Mouse (Mus musculus) stomach, postnatal 0 days (tissue): ENCODE results near the gene Prdm15. TPM values are rescaled to one million over a fixed set of nuclear protein-coding genes. Genes with fewer than 3 reads are reported as not detected.
A peak's percentile ranks its signal among the peaks of the same experiment; 100 is the strongest.

Source experiments
- ATAC-seq: fragments of 200-750 bp; cut with Nextera tagmentation; 2 replicates; pipeline ENCODE4 v1.8.0; 2017; ENCODE audit not compliant: low FRiP score, low TSS enrichment
- DNase-seq: peaks from one replicate; pipeline ENCODE4 v3.0.0-alpha.2; 2016; ENCODE audit warnings: low spot score
- H3K27ac ChIP-seq: fragments of 300-500 bp; sonication (generic); replicated peaks from 2 replicates; pipeline ENCODE4 v1.5.1; 2014; ENCODE audit warnings: mild to moderate bottlenecking, control low read depth
- H3K27me3 ChIP-seq: fragments of 300-500 bp; sonication (generic); 2 replicates; pipeline ENCODE4 v1.6.1; 2014; ENCODE audit warnings: low read length; ENCODE audit not compliant: control insufficient read depth, insufficient read depth
- H3K36me3 ChIP-seq: fragments of 300-500 bp; sonication (generic); 2 replicates; pipeline ENCODE4 v1.6.1; 2014; ENCODE audit warnings: low read length, mixed read lengths; ENCODE audit not compliant: control insufficient read depth, insufficient read depth
- H3K4me1 ChIP-seq: fragments of 300-500 bp; sonication (generic); replicated peaks from 2 replicates; pipeline ENCODE4 v1.6.1; 2014; ENCODE audit warnings: antibody characterized with exemption; ENCODE audit not compliant: control insufficient read depth, insufficient read depth
- H3K4me2 ChIP-seq: fragments of 300-500 bp; sonication (generic); replicated peaks from 2 replicates; pipeline ENCODE4 v1.6.1; 2014; ENCODE audit warnings: low read depth, mild to moderate bottlenecking, control low read depth, moderate library complexity
- H3K4me3 ChIP-seq: fragments of 300-500 bp; sonication (generic); 2 replicates; pipeline ENCODE4 v1.5.1; 2014; ENCODE audit warnings: low read depth, low read length, control low read depth
- H3K9ac ChIP-seq: fragments of 300-500 bp; sonication (generic); 2 replicates; pipeline ENCODE4 v1.6.1; 2014; ENCODE audit warnings: mild to moderate bottlenecking, low read length, control low read depth, mixed read lengths
- H3K9me3 ChIP-seq: fragments of 300-500 bp; sonication (generic); 2 replicates; pipeline ENCODE4 v1.6.1; 2016; ENCODE audit warnings: low read length; ENCODE audit not compliant: control insufficient read depth
- CTCF ChIP-seq: IDR thresholded peaks from 2 replicates; pipeline ENCODE4 v1.5.1; 2016; ENCODE audit warnings: antibody characterized with exemption, low read depth, mild to moderate bottlenecking, moderate library complexity
- EP300 ChIP-seq: optimal IDR thresholded peaks from 2 replicates; pipeline ENCODE3; 2016; ENCODE audit warnings: antibody characterized with exemption
- WGBS: fragments of 180-500 bp; shearing (Covaris S2); extraction: QIAGEN DNeasy Blood & Tissue Kit; methylation state at CpG from one replicate; pipeline ENCODE4 v1.1.7; 2014; 5-methylcytosine and 5-hydroxymethylcytosine counted together
- microRNA-seq: library from miRNA; unstranded; fragments of <30 nt; microRNA quantifications from one replicate; pipeline ENCODE4, GENCODE M21; 2016
- polyA plus RNA-seq: library from polyadenylated mRNA; unstranded; fragments of >200 nt; fragmentation: Nextera tagmentation; extraction: Ambion mirVana; gene quantifications from 2 replicates; pipeline ENCODE4 v1.2.1, GENCODE M21; 2015

Gene Prdm15
- polyA plus RNA-seq, 1 experiment from 2014 or later, result 2.2 TPM

- Histone ChIP-seq H3K27ac (peak overlapping the region; percentile 80), H3K4me1 (peaks cover 8% of the 10 kb centered on the region; the same call in 1 of the 2 replicates), H3K36me3 (no peaks in the 10 kb centered on the region), H3K4me3 (no peak overlapping the region), H3K9ac (no peak overlapping the region), H3K9me3 (no peaks in the 10 kb centered on the region), H3K27me3 (no peaks in the 10 kb centered on the region), H3K4me2 (no peak overlapping the region)
- ATAC-seq, result peak; percentile 16; the same call in 1 of the 2 replicates
- 50% methylated on average over 3 of the region's 3 CpGs for WGBS
- no peak for DNase-seq
- TF ChIP-seq EP300, result no peak
- no peak for TF ChIP-seq CTCF
Measured at GRCm38 (mm10) chr16:97752316-97752941, 99.2 kb downstream of the Prdm15 start.

- Histone ChIP-seq H3K9me3 (no peaks in the 10 kb centered on the region), H3K27ac (peak overlapping the region; percentile 80), H3K4me2 (peak overlapping the region; percentile 17; the same call in 1 of the 2 replicates), H3K4me3 (no peak overlapping the region), H3K9ac (no peak overlapping the region), H3K27me3 (no peaks in the 10 kb centered on the region), H3K4me1 (peaks cover 8% of the 10 kb centered on the region; the same call in 1 of the 2 replicates), H3K36me3 (no peaks in the 10 kb centered on the region)
- DNase-seq, result peak; percentile 77
- TF ChIP-seq CTCF, result no peak
- TF ChIP-seq EP300, result no peak
- peak; percentile 90 for ATAC-seq
- 15% methylated on average over 8 of the region's 8 CpGs for WGBS
Measured at GRCm38 (mm10) chr16:97751884-97752283, 99.8 kb downstream of the Prdm15 start.

- no peaks in the 10 kb centered on the region for H3K9me3 ChIP-seq
- no peaks in the 10 kb centered on the region for H3K36me3 ChIP-seq
- H3K4me1 ChIP-seq, result peaks cover 8% of the 10 kb centered on the region; the same call in 1 of the 2 replicates
- ATAC-seq (no peak), DNase-seq (no peak)
- H3K27ac ChIP-seq, result no peak overlapping the region
- no peak overlapping the region for H3K4me2 ChIP-seq
- H3K27me3 ChIP-seq, result no peaks in the 10 kb centered on the region
- H3K9ac ChIP-seq, result no peak overlapping the region
- TF ChIP-seq EP300 (no peak), CTCF (no peak)
- WGBS, result 79% methylated on average over 6 of the region's 6 CpGs
- H3K4me3 ChIP-seq, result no peak overlapping the region
Measured at GRCm38 (mm10) chr16:97748421-97748820, 103.2 kb downstream of the Prdm15 start.

Small RNA genes within 50 kb of the gene (microRNA-seq; reads per million reads assigned to microRNA genes)
- gene Mir6964, result not detected

Other genes with a start within 250 kb of the Prdm15 start
- 59.1 and 62.1 TPM in 2 replicates for gene Tmprss2, start 240.7 kb downstream of the Prdm15 start, polyA plus RNA-seq
- 20.4 and 24.1 TPM in 2 replicates for gene Ripk4, start 88.1 kb downstream of the Prdm15 start, polyA plus RNA-seq
- 13.6 and 14.0 TPM in 2 replicates for gene C2cd2, start 110.7 kb upstream of the Prdm15 start, polyA plus RNA-seq
- 5.4 and 6.0 TPM in 2 replicates for gene Zbtb21, start 110.8 kb upstream of the Prdm15 start, polyA plus RNA-seq
- 25.2 and 25.6 TPM in 2 replicates for gene B230307C23Rik, start 145.5 kb upstream of the Prdm15 start, polyA plus RNA-seq
- 3.2 and 3.3 TPM in 2 replicates for gene A630089N07Rik, start 230.6 kb upstream of the Prdm15 start, polyA plus RNA-seq